Mouse (Mus musculus): ENCODE results near the gene Clcn5. TPM values are rescaled to one million over a fixed set of nuclear protein-coding genes. Genes with fewer than 3 reads are reported as not detected.

Clcn5 gene
- polyA plus RNA-seq, 1 experiment from 2014 or later: 25.1 TPM

DNA sequence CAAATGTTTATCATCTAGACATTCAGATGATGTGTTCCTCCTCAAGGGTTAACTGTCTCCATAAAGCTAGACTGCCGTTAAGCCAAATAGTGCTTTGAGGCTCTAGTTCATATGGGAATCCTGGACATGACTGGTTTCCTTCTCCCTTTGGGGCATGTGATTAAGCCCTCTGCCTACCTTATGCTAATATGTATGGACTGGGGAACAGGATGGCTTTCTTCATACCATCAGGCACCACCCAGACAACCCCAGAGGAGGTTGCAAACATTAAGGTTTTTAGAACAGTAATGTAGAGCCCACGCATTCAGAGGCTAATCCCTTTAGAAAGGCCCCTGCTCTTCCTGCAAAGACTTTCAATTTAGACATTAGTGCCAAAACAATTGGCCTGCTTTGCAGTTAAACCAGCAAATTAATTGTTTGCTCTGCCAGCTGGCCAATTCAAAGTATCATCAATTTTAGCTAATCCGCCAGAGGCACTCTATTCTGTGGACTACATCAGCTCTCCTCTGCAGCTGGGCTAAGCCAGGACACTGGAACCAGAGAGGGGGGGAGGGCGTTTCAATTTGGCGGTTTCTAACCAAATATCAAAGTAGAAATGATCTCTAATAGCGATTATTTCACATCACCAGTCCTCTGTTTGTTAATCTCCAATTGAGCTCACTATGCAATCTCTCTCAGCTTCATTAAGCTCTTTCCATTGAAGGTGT, 163.0 kb downstream of the Clcn5 start:
- Histone ChIP-seq H3K4me1 (ENCODE audit: control insufficient read depth in 2 of 2, insufficient read depth in 2 of 2, low read length in 2 of 2) (no peaks in the 10 kb centered on the region), H3K36me3 (ENCODE audit: control insufficient read depth, insufficient read depth, low read length) (peaks cover 35% of the 10 kb centered on the region), H3K9me3 (ENCODE audit: control insufficient read depth, low read length) (no peaks in the 10 kb centered on the region), H3K4me3 (ENCODE audit: control insufficient read depth in 1 of 2, insufficient read depth in 1 of 2, low read depth in 1 of 2, low read length in 2 of 2) (no peak overlapping the region), H3K4me2 (ENCODE audit: low read length) (no peak overlapping the region), H3K27ac (replicated peaks in 1 of 2; ENCODE audit: control insufficient read depth in 1 of 2, insufficient read depth in 1 of 2, low read depth in 2 of 2, low read length in 2 of 2) (no peak overlapping the region), H3K9ac (ENCODE audit: low read length) (no peak overlapping the region), H3K27me3 (ENCODE audit: control insufficient read depth, insufficient read depth, low read length) (no peaks in the 10 kb centered on the region)
- WGBS: 74% methylated on average over 6 of the region's 6 CpGs
- no peak for ATAC-seq (ENCODE audit: insufficient number of reproducible peaks, insufficient read depth, low FRiP score, low read depth)

DNA sequence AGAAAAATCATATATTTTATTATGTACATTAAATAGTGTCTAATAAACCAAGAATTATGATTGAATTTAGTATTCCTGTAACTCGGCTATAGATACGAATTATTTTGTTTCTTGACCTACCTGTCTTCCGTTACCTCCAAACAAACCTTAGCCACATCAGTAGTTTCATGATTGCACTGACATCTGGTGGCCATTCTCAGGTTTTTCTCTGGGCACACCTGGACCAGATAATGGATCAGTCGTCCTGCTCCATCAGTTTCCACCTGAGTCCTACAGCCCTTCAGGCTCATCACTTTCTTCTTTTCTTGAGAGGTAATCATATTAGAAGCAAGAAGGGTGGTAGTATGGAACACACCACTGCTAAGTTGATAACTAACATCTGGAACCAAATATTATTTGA, 169.0 kb downstream of the Clcn5 start:
- Histone ChIP-seq H3K4me2 (ENCODE audit: low read length) (no peak overlapping the region), H3K9me3 (ENCODE audit: control insufficient read depth, low read length) (no peaks in the 10 kb centered on the region), H3K27me3 (ENCODE audit: control insufficient read depth, insufficient read depth, low read length) (no peaks in the 10 kb centered on the region), H3K36me3 (ENCODE audit: control insufficient read depth, insufficient read depth, low read length) (no peaks in the 10 kb centered on the region), H3K27ac (replicated peaks in 1 of 2; ENCODE audit: control insufficient read depth in 1 of 2, insufficient read depth in 1 of 2, low read depth in 2 of 2, low read length in 2 of 2) (no peak overlapping the region), H3K4me1 (ENCODE audit: control insufficient read depth in 2 of 2, insufficient read depth in 2 of 2, low read length in 2 of 2) (no peaks in the 10 kb centered on the region), H3K4me3 (ENCODE audit: control insufficient read depth in 1 of 2, insufficient read depth in 1 of 2, low read depth in 1 of 2, low read length in 2 of 2) (no peak overlapping the region), H3K9ac (ENCODE audit: low read length) (no peak overlapping the region)
- no peak for ATAC-seq (ENCODE audit: insufficient number of reproducible peaks, insufficient read depth, low FRiP score, low read depth)
- 58% methylated on average over 4 of the region's 4 CpGs for WGBS

DNA sequence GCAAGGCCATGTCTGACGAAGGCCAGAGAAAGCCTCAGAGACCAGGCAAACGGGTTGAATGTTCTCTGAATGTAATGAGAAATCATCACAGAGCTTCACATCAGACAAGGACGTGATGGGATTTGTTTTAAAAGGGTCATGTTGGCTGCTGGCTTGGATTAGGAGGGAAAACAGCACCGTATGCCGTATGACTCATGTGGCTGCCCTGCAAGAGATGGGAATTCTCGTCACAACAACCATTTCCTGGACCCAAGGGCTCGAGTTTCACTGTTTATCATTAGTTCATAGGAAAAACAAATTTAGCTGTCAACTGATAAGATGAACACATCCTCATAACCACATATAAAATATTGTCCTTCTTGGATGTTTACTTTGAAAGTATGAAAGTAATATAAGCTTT, 173.0 kb downstream of the Clcn5 start:
- Histone ChIP-seq H3K4me3 (ENCODE audit: control insufficient read depth in 1 of 2, insufficient read depth in 1 of 2, low read depth in 1 of 2, low read length in 2 of 2) (no peak overlapping the region), H3K9ac (ENCODE audit: low read length) (no peak overlapping the region), H3K4me1 (ENCODE audit: control insufficient read depth in 2 of 2, insufficient read depth in 2 of 2, low read length in 2 of 2) (no peaks in the 10 kb centered on the region), H3K27ac (replicated peaks in 1 of 2; ENCODE audit: control insufficient read depth in 1 of 2, insufficient read depth in 1 of 2, low read depth in 2 of 2, low read length in 2 of 2) (no peak overlapping the region), H3K4me2 (ENCODE audit: low read length) (no peak overlapping the region), H3K36me3 (ENCODE audit: control insufficient read depth, insufficient read depth, low read length) (no peaks in the 10 kb centered on the region), H3K27me3 (ENCODE audit: control insufficient read depth, insufficient read depth, low read length) (no peaks in the 10 kb centered on the region), H3K9me3 (ENCODE audit: control insufficient read depth, low read length) (no peaks in the 10 kb centered on the region)
- WGBS: 52% methylated on average over 7 of the region's 7 CpGs
- no peak for ATAC-seq (ENCODE audit: insufficient number of reproducible peaks, insufficient read depth, low FRiP score, low read depth)

DNA sequence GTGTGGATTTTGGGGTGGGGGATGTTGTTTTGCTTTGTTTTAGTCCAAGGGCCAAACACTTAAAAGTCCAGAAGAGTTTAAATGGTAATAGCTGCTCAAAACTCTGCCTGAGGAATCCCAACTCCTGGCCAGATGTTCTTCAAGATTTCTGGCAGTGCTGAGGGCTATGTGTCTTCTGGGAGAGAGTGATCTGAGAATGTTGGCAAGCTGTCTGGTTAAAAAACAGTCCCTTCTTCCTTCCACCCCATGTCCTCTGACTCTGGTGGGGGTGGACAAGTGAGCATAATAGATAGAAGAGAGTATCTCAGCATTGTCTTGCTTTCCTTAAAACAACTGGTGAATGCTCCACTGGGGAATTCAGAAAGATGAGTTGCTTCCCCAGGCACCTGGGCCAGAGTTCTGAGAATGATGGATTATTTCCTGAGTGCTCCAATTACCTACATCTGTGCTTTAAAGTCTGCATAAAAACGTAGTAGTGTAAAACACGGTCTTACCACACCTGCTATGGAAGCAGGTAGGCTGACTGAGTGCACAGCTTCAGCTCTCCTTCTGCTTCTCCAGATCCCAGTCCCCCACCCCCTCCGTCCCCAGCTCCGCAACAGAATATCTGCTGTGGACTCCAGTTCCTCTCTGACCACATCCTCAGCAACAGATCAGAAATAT, 197.4 kb downstream of the Clcn5 start:
- Histone ChIP-seq H3K4me1 (ENCODE audit: control insufficient read depth in 2 of 2, insufficient read depth in 2 of 2, low read length in 2 of 2) (0 out of 4 replicates have a peak, but pooled peaks cover 0 to 2% of the 10 kb centered on the region in 2 experiments), H3K27me3 (ENCODE audit: control insufficient read depth, insufficient read depth, low read length) (no peaks in the 10 kb centered on the region), H3K36me3 (ENCODE audit: control insufficient read depth, insufficient read depth, low read length) (no peaks in the 10 kb centered on the region), H3K4me3 (ENCODE audit: control insufficient read depth in 1 of 2, insufficient read depth in 1 of 2, low read depth in 1 of 2, low read length in 2 of 2) (no peak overlapping the region), H3K27ac (replicated peaks in 1 of 2; ENCODE audit: control insufficient read depth in 1 of 2, insufficient read depth in 1 of 2, low read depth in 2 of 2, low read length in 2 of 2) (no peak overlapping the region), H3K9me3 (ENCODE audit: control insufficient read depth, low read length) (no peaks in the 10 kb centered on the region), H3K4me2 (ENCODE audit: low read length) (no peak overlapping the region), H3K9ac (ENCODE audit: low read length) (no peak overlapping the region)
- ATAC-seq (ENCODE audit: insufficient number of reproducible peaks, insufficient read depth, low FRiP score, low read depth): no peak
- WGBS: 71% methylated on average over 4 of the region's 4 CpGs

DNA sequence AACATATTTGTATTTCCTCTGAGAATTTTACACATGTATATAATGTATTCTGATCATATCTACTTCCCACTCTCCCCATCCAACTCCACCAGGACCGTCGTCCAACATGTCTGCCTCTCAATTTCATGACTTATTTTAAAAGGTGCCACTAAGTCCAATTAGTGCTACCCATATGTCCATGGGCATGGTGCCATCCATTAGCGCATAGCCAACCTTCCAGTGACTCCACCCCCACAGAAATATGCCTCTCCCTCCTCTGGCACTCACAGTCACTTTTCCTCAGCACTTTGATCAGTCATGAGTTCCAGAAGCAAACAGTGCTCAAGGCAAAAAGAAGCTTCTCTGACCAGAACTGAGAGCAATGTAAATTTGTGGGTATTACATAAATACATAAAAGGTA, 204.3 kb downstream of the Clcn5 start:
- Histone ChIP-seq H3K27me3 (ENCODE audit: control insufficient read depth, insufficient read depth, low read length) (no peaks in the 10 kb centered on the region), H3K9me3 (ENCODE audit: control insufficient read depth, low read length) (no peaks in the 10 kb centered on the region), H3K27ac (replicated peaks in 1 of 2; ENCODE audit: control insufficient read depth in 1 of 2, insufficient read depth in 1 of 2, low read depth in 2 of 2, low read length in 2 of 2) (no peak overlapping the region), H3K9ac (ENCODE audit: low read length) (no peak overlapping the region), H3K4me3 (ENCODE audit: control insufficient read depth in 1 of 2, insufficient read depth in 1 of 2, low read depth in 1 of 2, low read length in 2 of 2) (no peak overlapping the region), H3K36me3 (ENCODE audit: control insufficient read depth, insufficient read depth, low read length) (no peaks in the 10 kb centered on the region), H3K4me2 (ENCODE audit: low read length) (no peak overlapping the region), H3K4me1 (ENCODE audit: control insufficient read depth in 2 of 2, insufficient read depth in 2 of 2, low read length in 2 of 2) (no peaks in the 10 kb centered on the region)
- 84% methylated on average over 3 of the region's 3 CpGs for WGBS
- no peak for ATAC-seq (ENCODE audit: insufficient number of reproducible peaks, insufficient read depth, low FRiP score, low read depth)

MicroRNA genes within 50 kb of the gene (microRNA counts, 519-probe panel; counts per million panel counts)
- microRNA mmu-miR-188-3p (322 counts per million, percentile 70 among the panel's probes with 10 or more counts), microRNA mmu-miR-188-5p (5,653 counts per million, percentile 86 among the panel's probes with 10 or more counts), microRNA mmu-miR-362-3p (3,825 counts per million, percentile 74 among the panel's probes with 10 or more counts), microRNA mmu-miR-362-5p (3,928 counts per million, percentile 75 among the panel's probes with 10 or more counts), microRNA mmu-miR-500 (322 counts per million, percentile 70 among the panel's probes with 10 or more counts), microRNA mmu-miR-501-3p (322 counts per million, percentile 70 among the panel's probes with 10 or more counts), microRNA mmu-miR-501-5p (322 counts per million, percentile 70 among the panel's probes with 10 or more counts), microRNA mmu-miR-532-3p (4,185 counts per million, percentile 76 among the panel's probes with 10 or more counts), microRNA mmu-miR-532-5p (5,756 counts per million, percentile 87 among the panel's probes with 10 or more counts)

Small RNA genes lying within 50 kb of the gene (microRNA-seq; reads per million reads assigned to microRNA genes)
- 2,616 reads per million, percentile 85 among the genes with 10 or more reads in this experiment for gene Mir188
- 313 reads per million, percentile 66 among the genes with 10 or more reads in this experiment for gene Mir362
- 419 reads per million, percentile 71 among the genes with 10 or more reads in this experiment for gene Mir500
- 1,788 reads per million, percentile 82 among the genes with 10 or more reads in this experiment for gene Mir501
- 3,253 reads per million, percentile 87 among the genes with 10 or more reads in this experiment for gene Mir532

Other genes starting within 250 kb of the Clcn5 start
- gene Usp27x, start 56.5 kb upstream of the Clcn5 start, polyA plus RNA-seq (2014; fragmentation: Nextera tagmentation; extraction: Ambion mirVana): 0.35 and 0.47 TPM in 2 replicates

All from heart, embryonic 14.5 days (tissue).